Mouse (Mus musculus) bone marrow macrophage, adult 2 months (primary cell): ENCODE results near the gene Cyp1a1. TPM values are rescaled to one million over a fixed set of nuclear protein-coding genes. Genes with fewer than 3 reads are reported as not detected.

Source experiments
- H3K27ac ChIP-seq: 2 replicates; pipeline ENCODE4 v1.5.1; 2012; ENCODE audit warnings: low read depth, low read length; ENCODE audit not compliant: insufficient read depth
- H3K4me1 ChIP-seq: 2 replicates; pipeline ENCODE4 v1.6.1; 2012; ENCODE audit warnings: low read length; ENCODE audit not compliant: control insufficient read depth, insufficient read depth
- H3K4me3 ChIP-seq: 2 replicates; pipeline ENCODE4 v1.5.1; 2012; ENCODE audit warnings: mild to moderate bottlenecking, low read length, moderate library complexity; ENCODE audit not compliant: insufficient read depth
- CTCF ChIP-seq: IDR thresholded peaks from 2 replicates; pipeline ENCODE4 v1.5.1; 2012; ENCODE audit warnings: low read depth, mild to moderate bottlenecking, low read length, moderate library complexity
- POLR2A ChIP-seq: IDR thresholded peaks from 2 replicates; pipeline ENCODE4 v1.6.1; 2012; ENCODE audit warnings: mild to moderate bottlenecking, low read depth, low read length, borderline replicate concordance
- polyA plus RNA-seq: library from polyadenylated mRNA; stranded (reverse); fragments of >200 nt; gene quantifications from 2 replicates; pipeline ENCODE4 v1.2.4, GENCODE M21; 2012; ENCODE audit not compliant: missing spikeins, insufficient read depth, insufficient read length

The Cyp1a1 gene
- polyA plus RNA-seq, 1 experiment = not detected

DNA sequence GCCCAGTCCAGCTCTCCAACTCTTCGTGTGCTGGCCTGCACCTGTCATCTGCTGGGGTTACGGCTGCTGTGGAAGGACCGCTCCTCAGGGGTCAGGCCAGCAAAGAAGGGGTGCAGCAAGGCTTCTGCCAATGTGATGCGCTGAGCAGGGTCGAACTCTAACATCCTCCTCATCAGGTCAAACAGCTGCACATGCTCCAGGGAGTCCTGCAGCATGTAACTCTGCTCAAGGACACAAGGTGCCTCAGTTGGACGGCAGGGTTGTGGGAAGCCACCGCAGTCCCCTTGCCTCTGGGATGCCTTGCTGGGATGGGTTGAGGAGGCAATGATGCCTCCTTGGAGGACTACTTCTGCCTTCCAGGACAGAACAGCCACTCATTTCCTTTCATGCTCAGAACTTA, 63.2 kb downstream of the Cyp1a1 start:
- Histone ChIP-seq H3K4me1 (no peaks in the 10 kb centered on the region), H3K27ac (no peak overlapping the region), H3K4me3 (no peak overlapping the region)
- no peak for TF ChIP-seq CTCF
- no peak for TF ChIP-seq POLR2A

Other genes starting within 250 kb of the Cyp1a1 start
- gene Ppcdc, start 247.8 kb upstream of the Cyp1a1 start, polyA plus RNA-seq = 28.6 and 29.5 TPM in 2 replicates
- 72.1 and 72.5 TPM in 2 replicates for gene Scamp5, start 219.9 kb upstream of the Cyp1a1 start, polyA plus RNA-seq
- not detected in 2 replicates for gene Rpp25, start 183.9 kb upstream of the Cyp1a1 start, polyA plus RNA-seq
- 346 and 384 TPM in 2 replicates for gene Cox5a, start 166.7 kb upstream of the Cyp1a1 start, polyA plus RNA-seq
- 15.5 and 18.4 TPM in 2 replicates for gene Fam219b, start 150.4 kb upstream of the Cyp1a1 start, polyA plus RNA-seq
- 17.8 and 19.7 TPM in 2 replicates for gene Mpi, start 135.2 kb upstream of the Cyp1a1 start, polyA plus RNA-seq
- 144 and 147 TPM in 2 replicates for gene Scamp2, start 127.0 kb upstream of the Cyp1a1 start, polyA plus RNA-seq
- gene Ulk3, start 98.5 kb upstream of the Cyp1a1 start, polyA plus RNA-seq = 17.2 and 23.0 TPM in 2 replicates
- gene Cplx3, start 81.6 kb upstream of the Cyp1a1 start, polyA plus RNA-seq = not detected in 2 replicates
- gene Lman1l, start 67.2 kb upstream of the Cyp1a1 start, polyA plus RNA-seq = not detected in 2 replicates
- gene Csk, start 34.3 kb upstream of the Cyp1a1 start, polyA plus RNA-seq = 125 and 126 TPM in 2 replicates
- not detected in 2 replicates for gene Cyp1a2, start 4.2 kb upstream of the Cyp1a1 start, polyA plus RNA-seq
- 12.8 and 13.0 TPM in 2 replicates for gene Edc3, start 20.6 kb downstream of the Cyp1a1 start, polyA plus RNA-seq
- gene Clk3, start 77.9 kb downstream of the Cyp1a1 start, polyA plus RNA-seq = 72.4 and 84.2 TPM in 2 replicates
- 16.0 and 27.9 TPM in 2 replicates for gene Arid3b, start 148.9 kb downstream of the Cyp1a1 start, polyA plus RNA-seq
- 73.3 and 80.0 TPM in 2 replicates for gene Ubl7, start 223.1 kb downstream of the Cyp1a1 start, polyA plus RNA-seq